Mouse (Mus musculus) lung, postnatal 14 days (tissue): ENCODE measurements around the gene Camk1d.
"Not testable (repeated sequence)": the region's sequence is repeated elsewhere in the genome, so short reads cannot be mapped to it uniquely, and the experiment has no call there.

Experiments used
- DNase-seq: peaks from one replicate; pipeline ENCODE4 v3.0.0; 2021

Camk1d gene

DNA sequence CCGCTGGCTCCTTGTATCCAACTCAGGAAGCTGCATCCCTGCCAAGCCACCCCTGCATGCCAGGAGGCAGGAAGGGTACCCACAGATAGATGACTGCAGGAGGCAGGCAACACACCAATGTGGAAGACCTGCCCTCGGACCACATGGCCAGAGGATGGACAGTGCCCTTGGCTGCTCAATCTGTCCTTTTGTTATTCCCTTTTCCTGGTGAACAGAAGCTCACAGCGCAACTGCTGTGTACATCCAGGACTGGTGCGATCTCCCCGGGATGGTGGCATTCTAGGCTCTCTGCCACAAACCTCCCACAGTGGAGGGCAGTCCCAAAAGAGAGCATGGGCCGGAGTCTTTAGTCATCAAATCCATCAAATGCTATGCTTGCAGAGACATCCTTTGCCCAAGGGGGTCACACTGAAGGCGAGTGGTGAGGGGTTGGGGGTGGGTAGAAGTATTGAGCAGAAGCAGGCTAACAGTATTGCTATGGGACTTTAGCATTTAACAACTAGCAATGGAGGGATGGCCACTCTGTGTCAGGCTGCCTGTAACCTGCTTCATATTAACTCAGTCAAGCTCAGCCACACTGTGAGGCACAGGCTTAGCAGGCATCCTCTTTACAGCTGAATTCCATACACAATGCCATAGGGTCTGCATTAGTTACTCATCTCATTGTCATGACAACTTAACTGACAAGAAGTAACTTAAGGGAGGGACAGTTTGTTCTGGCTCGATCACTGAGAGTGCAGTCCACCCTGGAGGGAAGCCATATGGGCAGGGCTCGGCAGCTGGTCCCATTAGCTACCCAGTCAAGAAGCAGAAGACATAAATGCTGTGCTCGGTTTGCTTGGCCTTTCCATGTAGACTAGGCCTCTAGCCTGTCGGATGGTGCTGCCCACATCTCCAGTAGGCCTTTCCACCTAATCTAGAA lies 106.1 kb downstream of the Camk1d start:
- DNase-seq = no peak

DNA sequence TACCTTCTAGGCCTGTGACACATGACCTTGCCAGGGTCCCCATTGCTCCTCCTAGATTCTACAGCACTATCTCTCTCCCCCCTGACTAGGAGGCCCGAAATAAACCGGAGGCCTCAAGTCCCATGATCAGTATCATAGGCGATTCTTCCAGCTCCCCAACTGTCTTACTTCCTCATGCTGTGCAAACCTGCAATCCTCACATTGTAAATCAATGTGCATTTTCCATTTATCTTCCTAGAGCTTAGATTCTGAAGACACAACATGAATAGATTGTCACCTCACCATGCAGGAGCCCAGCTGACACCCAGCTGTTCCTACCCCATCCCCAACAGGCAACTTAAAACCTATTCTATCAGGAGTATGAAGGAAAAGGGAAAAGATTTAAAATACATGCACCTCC lies 108.5 kb downstream of the Camk1d start:
- DNase-seq = no peak

DNA sequence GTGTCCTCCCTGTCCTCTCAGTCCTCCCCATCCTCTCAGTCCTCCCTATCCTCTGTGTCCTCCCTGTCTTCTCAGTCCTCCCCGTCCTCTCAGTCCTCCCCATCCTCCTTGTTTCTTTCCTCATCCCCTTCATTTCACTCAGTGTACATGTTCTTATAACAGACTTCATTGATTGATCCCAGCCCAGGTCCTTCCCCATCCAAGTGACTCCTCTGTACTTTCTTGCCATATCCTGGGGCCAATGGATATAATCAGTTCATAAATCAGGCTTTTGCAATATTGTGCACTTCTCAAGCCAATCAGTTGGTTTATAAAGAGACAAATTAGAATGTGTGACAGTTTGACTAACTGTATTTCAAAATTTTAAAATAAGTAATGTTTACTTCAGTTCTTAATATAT lies 112.3 kb downstream of the Camk1d start:
- no peak for DNase-seq

DNA sequence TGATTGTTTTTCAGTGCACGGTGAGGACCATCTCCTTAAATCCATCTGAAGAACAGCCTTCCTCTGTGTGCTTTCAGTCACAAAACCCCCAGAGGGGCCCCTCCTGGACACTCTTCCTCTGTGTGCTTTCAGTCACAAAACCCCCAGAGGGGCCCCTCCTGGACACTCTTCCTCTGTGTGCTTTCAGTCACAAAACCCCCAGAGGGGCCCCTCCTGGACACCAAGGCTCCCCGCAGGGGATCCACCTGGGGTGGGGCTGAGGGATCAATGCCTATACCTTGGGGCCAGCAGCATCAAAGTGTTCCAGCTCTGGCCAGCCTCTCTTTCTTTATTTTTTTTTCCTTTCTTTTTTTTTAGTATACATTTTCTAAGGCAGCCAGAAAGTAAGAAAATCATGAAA lies 113.1 kb downstream of the Camk1d start:
- not testable (repeated sequence) for DNase-seq

DNA sequence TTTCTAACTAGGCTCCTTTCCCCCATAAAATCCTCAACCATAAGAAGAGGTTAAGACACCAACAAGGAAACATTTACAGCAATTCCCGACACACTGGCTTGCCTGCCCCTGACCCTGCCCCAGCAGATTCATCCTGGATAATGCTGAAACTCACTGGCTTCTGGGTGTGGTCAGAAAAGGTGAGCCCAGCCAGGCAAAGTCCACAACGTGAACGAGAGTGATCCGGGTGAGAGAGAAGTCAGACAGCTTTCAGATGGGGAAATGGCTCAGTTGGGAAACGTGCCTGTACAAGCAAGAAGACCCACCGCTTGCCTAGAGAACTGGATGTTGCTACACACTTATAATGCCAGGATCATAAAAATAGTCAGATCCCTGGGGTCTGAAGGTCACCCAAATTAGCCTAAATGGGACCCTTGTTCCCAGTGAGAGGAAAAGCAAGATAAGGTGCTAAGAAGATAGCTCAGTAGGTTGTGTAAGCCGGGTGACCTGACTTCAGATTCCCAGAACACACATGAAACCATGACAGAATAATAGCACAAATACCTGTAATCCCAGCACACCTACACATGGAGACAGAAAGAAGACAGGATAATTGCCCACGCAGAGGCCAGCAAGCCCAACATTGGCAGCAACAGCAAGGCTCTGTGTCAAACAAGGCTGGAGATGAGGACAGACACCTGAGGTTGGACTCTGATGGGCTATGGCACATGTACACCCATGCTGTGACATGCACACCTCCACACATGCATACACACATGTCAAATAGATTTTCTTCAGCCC lies 113.9 kb downstream of the Camk1d start:
- DNase-seq = no peak

DNA sequence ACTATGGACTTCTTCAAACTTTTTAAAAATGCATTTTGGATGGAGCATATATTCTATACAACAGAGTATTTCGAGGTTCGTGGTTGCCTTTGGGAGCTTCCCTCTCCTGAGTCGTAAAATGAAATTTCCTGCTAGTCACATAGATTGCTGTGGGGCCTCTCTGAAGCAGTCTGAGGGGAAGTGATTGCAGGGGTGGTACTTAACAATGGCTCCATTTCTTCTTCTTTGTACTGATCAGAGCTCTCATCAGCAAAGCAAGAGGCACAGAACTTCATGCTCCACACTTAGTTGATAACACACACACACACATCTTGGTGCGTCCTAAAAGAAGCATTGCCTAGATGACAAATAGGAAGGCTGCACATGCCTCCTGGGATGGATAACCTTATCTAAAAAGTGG lies 114.6 kb downstream of the Camk1d start:
- no peak for DNase-seq

DNA sequence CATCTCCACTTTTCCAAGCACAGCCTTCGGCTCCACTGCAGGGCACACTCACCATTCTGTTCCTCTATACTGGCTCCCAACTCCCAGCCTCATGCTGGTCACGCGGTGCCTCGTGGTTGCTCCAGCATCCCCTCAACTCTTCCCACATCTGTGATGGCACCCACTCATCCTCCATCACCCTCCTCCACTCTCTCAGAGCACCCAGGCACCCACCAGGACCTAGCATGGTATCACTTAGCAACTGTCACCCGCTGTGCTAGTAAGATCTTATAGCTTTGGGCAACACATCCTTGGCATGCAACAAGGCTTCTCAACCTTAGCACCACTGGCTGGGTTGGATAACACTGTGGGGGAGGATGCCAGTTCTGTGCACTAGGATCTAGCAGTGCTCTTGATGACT lies 115.8 kb downstream of the Camk1d start:
- DNase-seq = no peak

DNA sequence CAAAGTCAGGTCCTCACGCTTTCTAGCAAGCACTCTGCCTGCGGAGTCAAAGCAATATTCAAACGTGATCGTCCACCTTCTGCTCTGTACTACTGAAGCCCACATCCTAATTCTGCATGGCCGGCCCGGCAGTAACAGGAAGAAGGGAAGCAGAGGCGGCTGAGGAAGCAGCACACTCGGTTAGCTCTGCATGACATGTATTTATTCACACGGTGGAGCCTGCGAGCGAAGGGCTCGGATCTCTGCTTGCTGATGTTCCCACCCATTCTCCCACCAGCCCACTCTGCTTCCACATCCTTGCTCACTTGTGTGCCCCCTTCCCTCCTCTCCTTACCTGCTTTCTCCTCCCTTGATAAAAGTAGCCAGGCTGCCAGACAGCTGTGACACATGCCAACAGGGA lies 117.4 kb downstream of the Camk1d start:
- DNase-seq = no peak

DNA sequence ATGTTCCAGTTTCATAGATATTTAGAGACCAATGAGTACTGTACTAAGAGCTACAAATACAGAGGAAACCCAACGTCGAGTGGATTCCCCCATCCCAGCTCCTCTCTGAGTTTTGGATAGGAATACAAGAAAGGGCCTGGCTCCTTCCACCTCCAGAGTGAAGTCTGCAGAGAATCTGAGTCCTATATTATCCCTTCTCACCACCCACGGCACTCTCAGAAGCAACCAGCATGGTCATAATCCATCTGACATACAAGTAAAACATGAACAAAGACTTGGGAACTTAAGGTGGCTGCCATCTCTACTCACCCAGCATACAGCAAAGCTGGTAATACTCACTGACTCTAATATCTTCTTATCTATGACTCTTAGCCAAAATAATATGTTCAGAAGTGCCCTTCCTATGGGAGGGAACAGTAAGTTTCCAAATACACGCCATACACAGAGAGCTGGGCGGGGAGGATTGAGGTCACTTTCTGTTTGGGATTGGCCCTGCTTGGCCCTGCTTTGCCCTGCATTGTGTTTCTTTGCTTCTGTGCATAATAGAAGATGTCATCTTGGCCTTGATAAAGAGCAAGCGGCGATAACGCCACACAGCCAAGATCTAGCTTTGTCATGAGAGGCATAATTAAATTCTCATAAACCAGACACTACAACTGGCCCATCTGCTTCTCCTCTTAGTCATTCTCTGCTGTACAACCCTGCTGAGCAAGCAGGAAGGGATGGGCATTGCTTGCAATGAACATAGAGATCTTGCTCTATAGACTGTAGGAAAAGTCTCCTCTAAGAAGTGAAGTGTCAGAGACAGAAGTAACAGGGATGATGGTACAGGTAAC lies 118.7 kb downstream of the Camk1d start:
- no peak for DNase-seq

DNA sequence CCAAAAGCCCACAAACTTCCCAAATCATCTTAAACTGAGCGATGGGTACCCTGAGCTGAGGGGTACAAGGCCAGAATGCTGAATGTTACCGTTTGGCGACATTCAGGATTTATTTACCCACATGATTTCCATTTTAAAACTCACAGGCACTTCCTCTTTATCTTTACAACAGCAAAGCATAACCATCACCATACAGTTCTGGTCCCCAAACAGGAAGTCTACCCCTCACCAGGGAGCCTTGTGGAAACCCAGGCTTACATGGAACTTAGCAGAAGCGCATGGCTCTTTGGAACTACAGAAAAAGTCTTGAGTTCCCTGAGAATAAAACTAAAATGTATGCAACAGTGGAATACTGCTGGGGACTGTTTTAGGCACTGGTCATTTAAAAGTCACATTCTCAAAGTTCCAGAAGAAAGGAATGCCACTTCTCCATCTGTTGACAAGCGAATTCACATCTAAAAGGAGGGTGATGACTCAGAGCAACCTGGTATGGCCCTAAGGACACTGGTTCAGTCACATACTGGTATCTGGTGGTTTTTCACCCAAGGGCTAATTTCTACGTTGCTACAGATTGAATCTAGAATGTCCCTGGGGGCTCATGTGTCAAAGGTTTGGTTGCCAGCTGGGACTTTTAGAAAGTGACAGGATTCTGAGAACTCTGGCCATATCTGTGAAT lies 121.7 kb downstream of the Camk1d start:
- DNase-seq = no peak

DNA sequence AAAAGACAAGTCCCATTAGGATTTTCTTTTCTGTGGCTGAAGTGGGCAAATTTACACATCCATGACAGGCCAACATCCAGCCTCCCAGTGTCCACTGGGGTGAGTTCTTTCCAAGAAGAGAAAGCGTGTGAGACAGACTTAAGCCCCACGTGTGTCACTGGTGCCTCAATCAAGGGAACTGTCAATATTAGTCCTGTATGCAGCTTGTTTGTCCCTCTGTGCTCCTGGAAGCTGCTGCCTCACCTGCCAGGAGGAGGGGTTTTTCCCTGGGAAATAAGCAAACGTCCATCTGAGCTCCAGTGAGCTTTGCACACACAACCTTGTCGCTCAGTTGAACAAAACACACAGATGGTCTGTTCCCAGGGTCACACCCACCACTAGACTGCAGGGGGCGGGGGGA lies 124.2 kb downstream of the Camk1d start:
- DNase-seq = no peak

DNA sequence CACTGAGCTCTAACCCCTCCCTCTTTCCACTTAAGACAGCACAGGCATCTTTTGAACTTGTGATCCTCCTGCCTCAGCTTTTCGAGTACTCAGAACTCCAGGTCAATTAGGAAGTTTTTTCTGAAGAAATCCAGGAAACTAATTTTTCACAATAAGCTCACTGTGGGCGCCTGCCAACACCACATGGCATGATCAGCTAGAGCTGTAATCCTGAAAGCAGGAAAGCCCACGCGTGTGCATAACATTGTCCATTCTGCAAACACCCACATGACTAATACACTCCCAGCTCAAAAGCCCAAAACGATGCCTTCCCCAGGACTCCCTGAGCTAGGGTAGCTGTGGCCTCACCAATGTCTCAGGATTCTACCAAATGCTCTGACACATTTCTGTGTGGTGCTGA lies 125.2 kb downstream of the Camk1d start:
- DNase-seq = no peak

DNA sequence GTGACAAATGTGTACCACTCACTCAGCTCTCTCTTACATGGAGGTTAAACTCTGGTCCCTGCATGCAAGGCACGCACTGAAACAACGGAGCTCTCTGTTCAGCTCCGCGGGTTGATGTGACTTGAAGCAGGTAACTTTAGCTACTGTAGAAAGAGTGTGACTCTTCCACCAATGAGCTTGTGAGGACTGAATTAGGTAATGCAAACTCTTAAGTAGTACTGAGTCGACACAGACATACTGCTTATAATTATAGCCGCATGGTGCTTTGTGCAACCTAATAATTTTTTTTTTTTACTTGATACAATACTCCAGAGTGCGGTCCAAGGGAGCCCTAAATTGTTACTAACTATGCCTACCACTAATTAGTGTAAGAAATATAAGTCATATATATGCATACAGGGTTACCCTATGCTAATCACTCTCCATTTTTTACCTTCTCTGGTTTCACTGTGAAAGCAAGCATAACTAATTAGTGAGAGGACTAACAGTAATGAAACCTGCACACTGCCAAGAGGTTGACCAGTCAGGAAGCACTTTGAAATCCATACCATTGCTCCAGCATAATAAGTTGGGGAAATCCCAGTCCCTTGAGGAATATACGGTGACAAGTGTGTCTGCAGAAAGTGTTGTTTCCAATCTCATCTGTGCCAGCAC lies 125.9 kb downstream of the Camk1d start:
- no peak for DNase-seq

DNA sequence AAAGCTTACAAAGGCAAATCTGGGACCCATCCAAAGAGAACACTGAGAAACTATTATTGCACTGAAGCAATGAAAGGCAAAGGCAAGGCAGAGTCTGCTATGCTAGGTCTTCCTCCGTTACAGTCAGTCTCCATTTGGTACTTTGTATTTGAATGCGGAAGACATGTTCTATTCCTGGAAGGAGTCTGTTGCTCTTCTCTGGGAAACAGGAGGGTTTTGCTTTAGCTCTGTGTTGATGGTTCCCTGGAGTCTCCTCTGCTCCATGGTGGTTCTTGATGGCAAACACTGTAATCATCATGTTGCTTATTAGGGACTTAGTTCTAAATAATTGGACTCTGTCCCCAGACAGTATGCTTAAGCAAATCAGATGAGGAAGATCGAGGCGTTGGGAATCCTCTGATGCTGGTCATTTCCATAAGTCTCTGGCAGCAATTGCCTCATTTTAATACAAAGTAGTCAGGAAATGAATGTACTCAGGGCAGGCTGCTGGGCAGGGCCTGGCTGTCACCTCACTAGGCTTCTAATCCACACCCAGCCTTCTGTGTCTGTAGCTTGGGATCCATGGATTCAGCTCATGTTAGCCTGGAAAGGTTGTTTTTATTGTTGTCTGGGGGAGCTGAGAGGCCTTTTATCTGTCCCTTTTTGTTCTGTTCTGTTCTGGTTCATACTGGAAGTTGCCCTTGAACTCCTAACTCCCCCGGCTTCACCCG lies 129.8 kb downstream of the Camk1d start:
- no peak for DNase-seq

DNA sequence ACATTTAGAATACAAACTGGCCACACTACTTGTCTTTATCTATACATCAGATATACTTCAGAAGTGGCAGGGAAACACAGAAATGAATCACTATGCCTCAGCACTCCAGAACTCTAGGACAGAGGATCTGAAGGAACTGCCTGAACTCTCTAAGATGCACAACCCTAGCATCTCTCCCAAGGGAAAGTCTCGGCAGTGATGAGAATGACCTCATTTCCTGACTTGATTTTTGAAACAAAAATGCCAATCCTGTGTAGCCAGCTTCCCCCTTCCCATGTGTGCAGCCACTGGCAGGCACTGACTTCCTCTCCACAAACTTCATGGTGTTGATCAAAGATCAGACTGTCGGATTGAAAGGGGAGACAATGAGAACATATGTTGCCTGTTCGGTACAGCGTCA lies 134.9 kb downstream of the Camk1d start:
- no peak for DNase-seq

DNA sequence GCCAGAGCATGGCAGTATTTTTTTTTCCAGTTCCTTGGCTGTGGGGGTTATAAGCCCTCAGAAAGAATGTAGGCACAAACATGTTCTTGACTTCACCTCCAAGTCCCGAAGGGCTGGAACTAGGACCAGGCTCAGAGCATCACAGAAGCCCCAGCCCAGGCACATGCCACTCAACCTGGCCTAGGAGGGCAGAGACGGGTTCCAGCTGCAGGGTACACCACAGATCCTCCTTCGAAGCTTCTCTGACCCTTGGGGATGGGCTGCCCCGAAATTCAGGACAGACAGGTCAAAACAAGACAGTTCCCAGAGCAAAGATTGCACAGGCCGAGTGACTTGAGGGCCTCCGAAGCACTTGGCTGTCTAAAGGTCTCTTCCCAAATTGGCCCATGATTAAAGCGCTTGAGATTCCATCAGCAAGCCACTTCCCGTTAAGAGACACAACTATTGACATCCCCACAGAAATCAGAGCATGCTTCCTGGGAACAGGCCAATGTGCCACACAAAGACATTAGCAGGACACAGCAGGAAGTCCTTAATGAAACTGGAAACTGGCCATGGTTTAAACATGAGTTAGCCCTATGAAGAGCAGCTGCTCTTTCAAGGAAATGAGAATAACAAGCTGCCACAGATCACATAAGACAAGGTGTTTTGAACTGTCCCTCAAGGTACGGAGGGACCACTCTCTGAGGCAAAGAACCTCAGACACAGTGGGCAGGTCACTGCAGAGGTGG lies 136.8 kb downstream of the Camk1d start:
- peak; percentile 68 for DNase-seq

DNA sequence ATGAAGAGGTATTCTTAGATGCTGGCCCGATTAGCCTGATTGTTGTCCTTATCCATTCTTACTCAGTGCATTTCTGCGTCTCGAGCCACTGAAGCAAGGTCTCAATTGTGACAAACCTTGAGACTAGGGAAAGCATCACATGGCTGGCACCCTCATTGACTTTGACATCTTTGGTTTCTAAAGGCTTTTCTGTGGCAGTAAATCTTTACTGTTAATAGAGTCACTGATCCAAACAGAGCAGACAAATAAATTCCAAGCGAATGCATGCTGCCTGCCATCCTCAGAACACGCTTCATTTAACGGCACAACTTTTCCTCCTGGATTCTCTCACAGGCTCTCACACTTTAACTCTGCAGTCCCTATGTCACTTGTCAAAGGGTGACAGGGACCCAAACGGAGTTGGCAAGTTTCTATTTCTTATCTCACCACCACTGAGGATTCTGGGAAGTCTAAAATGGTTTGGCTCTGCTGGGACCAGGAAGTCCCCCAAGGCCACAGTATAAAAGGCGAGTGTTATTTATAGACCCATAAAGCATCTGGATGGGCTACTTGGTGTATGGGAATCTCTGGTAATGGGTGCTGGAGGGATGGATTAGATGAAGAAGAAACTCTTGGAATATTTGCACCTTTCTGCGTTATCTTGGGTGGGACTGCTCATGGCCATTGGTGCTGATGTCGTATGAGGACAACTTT lies 141.9 kb downstream of the Camk1d start:
- DNase-seq = no peak

DNA sequence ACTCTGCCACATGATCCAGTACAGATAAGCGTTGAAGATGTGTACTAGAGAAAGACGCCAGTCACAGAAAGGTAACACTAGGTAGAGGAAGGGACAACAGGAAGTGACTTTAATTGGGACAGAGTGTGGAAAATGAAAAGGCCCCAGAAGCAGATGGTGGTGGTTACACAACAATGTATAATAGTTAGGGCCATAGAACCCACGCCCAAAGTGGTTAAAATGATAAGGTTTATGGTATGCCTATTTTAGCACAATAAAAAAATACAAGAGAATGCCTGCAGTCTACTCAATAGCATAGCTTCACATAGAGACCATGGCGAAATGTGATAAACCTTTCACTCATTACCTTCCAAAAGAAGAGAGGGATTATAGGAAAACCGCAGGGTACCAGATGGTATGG lies 147.7 kb downstream of the Camk1d start:
- no peak for DNase-seq

DNA sequence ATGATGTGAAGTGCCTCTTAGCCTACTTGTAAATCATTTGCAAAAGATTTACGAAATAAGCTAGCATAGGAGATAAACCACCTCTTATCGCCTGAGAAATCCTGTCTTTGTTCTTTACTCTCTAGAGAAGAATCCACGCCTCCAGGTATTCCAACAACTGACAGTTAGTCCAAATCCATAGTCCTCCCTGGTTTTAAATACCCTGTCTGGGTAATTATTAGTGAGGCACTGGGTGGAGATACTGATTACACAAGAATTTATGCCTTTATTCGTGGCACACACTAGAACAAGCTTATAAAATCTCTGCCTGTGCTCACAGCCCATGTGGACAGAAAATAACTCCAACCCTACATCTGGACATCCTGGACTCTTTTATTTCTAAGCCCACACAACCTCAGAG lies 150.6 kb downstream of the Camk1d start:
- no peak for DNase-seq

DNA sequence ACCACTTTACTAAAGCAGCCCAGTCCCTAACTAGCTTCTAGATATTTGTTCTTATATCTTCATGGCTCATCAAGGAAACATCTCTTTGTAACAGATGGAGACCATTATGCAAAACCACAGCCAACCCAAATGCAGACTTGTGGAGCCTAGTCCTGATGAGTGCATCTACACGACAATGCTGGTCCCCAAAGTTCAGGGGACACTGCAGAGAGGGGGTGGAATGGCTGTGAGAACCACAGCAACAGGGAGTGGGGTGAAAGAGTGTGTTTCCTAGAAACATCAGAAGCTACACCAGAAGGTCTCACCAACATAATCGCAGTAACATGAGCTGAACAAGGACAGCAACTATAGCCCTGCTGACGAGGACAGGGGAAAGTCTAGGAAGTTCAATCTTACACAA lies 152.9 kb downstream of the Camk1d start:
- DNase-seq = no peak
